Mouse (Mus musculus): ENCODE results near the gene Ino80b.

DNA sequence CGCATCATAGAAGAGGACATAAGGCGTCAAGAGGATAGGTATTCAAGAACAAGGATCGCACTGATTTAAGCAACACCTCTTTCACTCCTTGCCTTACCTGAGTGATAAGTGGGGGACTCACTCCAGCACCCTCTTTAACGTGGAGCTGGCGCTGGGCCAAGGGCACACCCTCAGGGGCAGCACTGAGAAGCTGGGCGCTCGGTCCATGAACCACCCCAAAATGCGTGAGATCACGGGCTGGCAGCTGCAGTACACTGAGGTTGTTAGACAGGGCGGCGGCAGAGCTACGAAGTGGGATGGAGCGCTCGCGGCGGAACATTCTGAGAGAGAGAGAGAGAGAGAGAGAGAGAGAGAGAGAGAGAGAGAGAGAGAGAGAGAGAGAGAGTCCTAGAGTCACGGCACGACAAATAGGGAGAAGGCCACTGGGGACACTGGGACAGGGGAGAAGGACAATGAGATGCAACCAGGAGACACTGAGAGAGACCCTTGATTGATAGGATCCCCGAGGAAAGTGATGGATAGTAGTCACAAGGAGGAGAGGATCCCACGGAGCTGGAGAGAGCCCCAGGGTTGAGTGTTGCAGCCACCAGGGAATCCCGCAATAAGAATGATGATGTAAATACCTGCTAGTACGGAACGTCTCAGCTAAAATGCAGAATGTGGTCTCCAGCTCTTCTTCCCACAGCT lies 30.5 kb upstream of the Ino80b start:
- TF ChIP-seq CTCF (IDR thresholded peaks at IDR 0.05; ENCODE audit: control insufficient read depth, insufficient read depth, insufficient replicate concordance, low read depth, low read length) (no peak), POLR2A (IDR thresholded peaks at IDR 0.05; ENCODE audit: control insufficient read depth, low read depth, low read length) (no peak)

All from testis, adult 2 months (tissue).